Mouse (Mus musculus) embryonic facial prominence, embryonic 10.5 days (tissue): ENCODE data around the gene Stat2. TPM values are rescaled to one million over a fixed set of nuclear protein-coding genes. Genes with fewer than 3 reads are reported as not detected.
A peak's percentile ranks its signal among the peaks of the same experiment; 100 is the strongest.

ENCODE experiments used
- DNase-seq: peaks from one replicate; pipeline ENCODE4 v3.0.0-alpha.2; 2017; ENCODE audit warnings: low spot score
- H3K27ac ChIP-seq: fragments of 300-500 bp; sonication (generic); replicated peaks from 2 replicates; pipeline ENCODE4 v1.5.1; 2016; ENCODE audit warnings: mild to moderate bottlenecking
- H3K27me3 ChIP-seq: fragments of 300-500 bp; sonication (generic); replicated peaks from 2 replicates; pipeline ENCODE4 v1.6.1; 2016; ENCODE audit warnings: low read depth, mild to moderate bottlenecking; ENCODE audit not compliant: poor library complexity, severe bottlenecking
- H3K36me3 ChIP-seq: fragments of 300-500 bp; sonication (generic); replicated peaks from 2 replicates; pipeline ENCODE4 v1.6.1; 2016; ENCODE audit warnings: mild to moderate bottlenecking, moderate library complexity
- H3K4me1 ChIP-seq: fragments of 300-500 bp; sonication (generic); 2 replicates; pipeline ENCODE4 v1.6.1; 2016
- H3K4me3 ChIP-seq: fragments of 300-500 bp; sonication (generic); 2 replicates; pipeline ENCODE4 v1.5.1; 2016; ENCODE audit warnings: mild to moderate bottlenecking, moderate library complexity
- H3K9me3 ChIP-seq: fragments of 300-500 bp; sonication (generic); 2 replicates; pipeline ENCODE4 v1.6.1; 2016; ENCODE audit warnings: mild to moderate bottlenecking
- WGBS: fragments of 180-500 bp; shearing (Covaris S2); methylation state at CpG from one replicate; pipeline ENCODE4 v1.1.7; 2016; 5-methylcytosine and 5-hydroxymethylcytosine counted together
- polyA plus RNA-seq: library from polyadenylated mRNA; unstranded; fragments of >200 nt; fragmentation: Nextera tagmentation; extraction: Ambion mirVana; gene quantifications from 2 replicates; pipeline ENCODE4 v1.2.1, GENCODE M21; 2016

Gene Stat2
- 14.3 and 15.3 TPM in 2 replicates for polyA plus RNA-seq

DNA sequence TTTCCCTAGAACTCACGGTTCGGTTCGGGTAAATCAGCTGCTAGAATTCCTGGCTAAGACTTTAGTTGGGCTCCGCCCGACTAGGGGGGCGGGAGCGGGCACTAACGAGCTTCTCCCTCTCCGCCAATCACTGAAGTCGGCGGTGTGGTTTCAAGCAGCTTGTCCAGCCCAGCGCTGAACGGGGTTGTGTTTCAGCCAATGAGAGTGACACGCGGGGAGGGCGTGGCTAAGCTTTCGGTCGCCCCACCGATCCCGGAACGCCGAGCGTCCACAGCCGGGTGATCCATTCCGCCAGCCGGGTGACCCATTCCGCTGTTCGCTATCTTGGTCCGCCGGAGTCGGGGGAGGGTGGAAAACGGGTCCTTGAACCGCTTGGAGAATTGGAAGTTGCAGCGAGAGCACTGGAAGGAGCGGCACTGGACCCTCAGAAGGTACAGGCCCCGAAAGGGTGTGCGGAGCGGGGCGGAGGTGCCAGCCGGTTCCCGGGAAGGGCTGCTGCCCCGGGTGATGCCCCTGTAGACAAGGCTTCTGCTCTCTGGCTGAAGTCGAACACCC, at the start of gene Stat2:
Gene Stat2 (plus strand): TSS at position 273 of the 555 bp plus-strand sequence.
- WGBS = under 1% methylated on average over 43 of the region's 43 CpGs
- Histone ChIP-seq H3K4me3 (peak within 1 kb of the TSS; percentile 87), H3K27me3 (peaks cover 8% of the 10 kb centered on the region; the same call in 1 of the 2 replicates), H3K27ac (peak within 1 kb of the TSS; percentile 86), H3K4me1 (peaks cover 15% of the 10 kb centered on the region), H3K9me3 (no peaks in the 10 kb centered on the region), H3K36me3 (no peaks in the 10 kb centered on the region; the same call in 1 of the 2 replicates)
- DNase-seq = peak; percentile 97

DNA sequence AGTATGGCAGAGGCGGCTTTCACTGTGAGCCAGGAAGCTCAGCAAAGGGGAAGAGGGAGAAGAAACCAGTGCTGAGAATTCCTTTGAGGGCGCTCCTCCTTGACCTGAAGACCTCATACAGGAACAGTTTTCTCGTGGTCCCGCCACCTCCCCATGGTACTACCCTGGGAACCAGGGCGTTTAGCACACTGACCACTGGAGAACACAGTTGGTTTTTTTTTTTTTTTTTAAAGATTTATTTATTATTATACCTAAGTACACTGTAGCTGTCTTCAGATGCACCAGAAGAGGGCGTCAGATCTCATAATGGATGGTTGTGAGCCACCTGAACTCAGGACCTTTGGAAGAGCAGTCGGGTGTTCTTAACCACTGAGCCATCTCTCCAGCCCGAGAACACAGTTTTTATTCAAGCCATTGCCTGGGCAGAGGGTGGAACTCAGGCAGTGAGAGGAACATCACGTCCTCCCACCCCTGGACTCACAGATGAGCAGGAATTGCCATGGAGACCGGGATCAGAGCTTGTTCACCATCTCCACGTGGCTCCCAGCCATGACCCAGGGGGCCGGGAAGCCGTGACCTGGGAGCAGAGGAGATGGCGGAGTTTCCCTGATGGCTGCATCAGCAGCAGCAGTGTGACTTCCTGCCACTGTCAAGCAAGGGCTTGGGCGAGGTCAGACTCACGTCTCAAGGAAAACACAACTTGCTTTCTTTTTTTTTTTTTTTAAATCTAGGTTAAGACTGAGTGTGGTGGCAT, 48.6 kb upstream of the Stat2 start:
- Histone ChIP-seq H3K4me3 (no peak overlapping the region), H3K27me3 (no peaks in the 10 kb centered on the region), H3K27ac (no peak overlapping the region), H3K4me1 (peaks cover 26% of the 10 kb centered on the region), H3K36me3 (no peaks in the 10 kb centered on the region), H3K9me3 (no peaks in the 10 kb centered on the region)
- WGBS = 55% methylated on average over 16 of the region's 16 CpGs
- no peak for DNase-seq

DNA sequence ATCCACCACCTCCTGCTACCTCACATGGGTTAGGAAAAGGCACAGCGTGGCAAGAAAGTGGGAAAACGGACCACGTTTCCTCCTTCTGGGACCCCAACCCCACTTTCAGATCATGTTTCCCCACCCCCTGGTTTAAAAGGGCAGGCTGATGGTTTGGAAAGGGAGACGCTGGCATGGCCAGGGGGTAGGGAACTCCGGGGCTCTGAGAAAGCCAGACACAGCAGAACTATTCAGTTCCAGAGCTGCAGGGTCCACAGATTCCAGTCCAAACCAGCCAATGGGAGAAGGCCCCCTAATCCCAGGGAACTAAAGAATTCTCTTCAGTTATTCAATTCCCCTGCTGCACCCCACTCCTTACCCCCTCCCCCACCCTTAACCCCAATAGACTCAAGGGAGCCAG, 45.3 kb upstream of the Stat2 start:
- WGBS = 36% methylated on average over 5 of the region's 5 CpGs
- no peak overlapping the region for H3K4me3 ChIP-seq
- H3K4me1 ChIP-seq = peaks cover 26% of the 10 kb centered on the region

GRCm38 (mm10) chr10:128225538-128225937, 44.8 kb upstream of the Stat2 start, which contains the start of gene Mip:
TSS of gene Mip (plus strand) at chr10:128225838.
- Histone ChIP-seq H3K36me3 (no peaks in the 10 kb centered on the region), H3K9me3 (no peaks in the 10 kb centered on the region), H3K4me3 (peak within 1 kb of the TSS; percentile 29; the same call in 1 of the 2 replicates), H3K27ac (peak within 1 kb of the TSS; percentile 59), H3K27me3 (no peaks in the 10 kb centered on the region), H3K4me1 (peaks cover 31% of the 10 kb centered on the region)
- no peak for DNase-seq
- WGBS = 39% methylated on average over 4 of the region's 4 CpGs

More for the DNA sequence above, 45.3 kb upstream of the Stat2 start:
- Histone ChIP-seq H3K27me3 (no peaks in the 10 kb centered on the region), H3K36me3 (no peaks in the 10 kb centered on the region), H3K9me3 (no peaks in the 10 kb centered on the region), H3K27ac (peak overlapping the region; percentile 59; the same call in 1 of the 2 replicates)
- no peak for DNase-seq

DNA sequence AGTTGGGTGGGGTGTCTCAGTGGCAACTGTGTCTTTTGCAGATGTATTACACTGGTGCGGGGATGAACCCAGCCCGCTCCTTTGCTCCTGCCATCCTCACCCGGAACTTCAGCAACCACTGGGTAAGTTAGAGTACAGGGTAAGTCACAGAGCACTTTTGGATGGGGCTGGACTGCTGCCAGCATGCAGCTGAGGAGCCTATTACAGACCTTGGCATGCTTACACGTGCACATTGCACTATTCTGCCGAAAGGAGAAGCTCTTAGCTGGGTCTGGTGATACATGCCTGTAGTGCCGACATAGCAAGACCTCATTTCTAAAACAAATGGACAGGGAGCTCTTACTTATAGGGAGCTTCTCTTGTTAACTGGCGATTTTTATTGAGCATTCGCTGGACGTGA, 42.8 kb upstream of the Stat2 start:
- H3K4me1 ChIP-seq = peaks cover 35% of the 10 kb centered on the region
- H3K9me3 ChIP-seq = no peaks in the 10 kb centered on the region
- H3K36me3 ChIP-seq = no peaks in the 10 kb centered on the region
- no peak overlapping the region for H3K4me3 ChIP-seq
- no peaks in the 10 kb centered on the region for H3K27me3 ChIP-seq
- DNase-seq = no peak
- no peak overlapping the region for H3K27ac ChIP-seq
- 89% methylated on average over 9 of the region's 9 CpGs for WGBS

DNA sequence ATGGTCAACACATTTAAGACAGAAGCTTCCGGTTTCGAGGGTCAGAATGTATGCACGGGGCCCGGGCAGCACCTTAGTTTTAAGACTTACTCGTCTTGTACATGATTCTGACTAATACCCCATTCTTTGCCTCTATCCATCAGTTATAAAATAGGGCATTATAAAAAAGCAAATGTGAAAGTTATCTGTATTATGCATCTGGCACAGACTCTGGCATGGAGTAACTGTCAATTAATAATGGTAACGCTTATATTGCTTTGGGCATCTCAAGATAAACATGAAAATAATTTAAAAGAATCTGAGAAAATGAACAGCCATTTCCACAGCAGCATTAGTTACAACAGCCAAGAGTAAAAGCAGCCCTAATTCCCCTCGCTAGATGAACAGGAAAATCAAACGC, 42.4 kb upstream of the Stat2 start:
- Histone ChIP-seq H3K27ac (no peak overlapping the region), H3K4me1 (peaks cover 39% of the 10 kb centered on the region), H3K27me3 (no peaks in the 10 kb centered on the region), H3K4me3 (no peak overlapping the region), H3K36me3 (no peaks in the 10 kb centered on the region), H3K9me3 (no peaks in the 10 kb centered on the region)
- WGBS = 93% methylated on average over 8 of the region's 8 CpGs
- DNase-seq = no peak

DNA sequence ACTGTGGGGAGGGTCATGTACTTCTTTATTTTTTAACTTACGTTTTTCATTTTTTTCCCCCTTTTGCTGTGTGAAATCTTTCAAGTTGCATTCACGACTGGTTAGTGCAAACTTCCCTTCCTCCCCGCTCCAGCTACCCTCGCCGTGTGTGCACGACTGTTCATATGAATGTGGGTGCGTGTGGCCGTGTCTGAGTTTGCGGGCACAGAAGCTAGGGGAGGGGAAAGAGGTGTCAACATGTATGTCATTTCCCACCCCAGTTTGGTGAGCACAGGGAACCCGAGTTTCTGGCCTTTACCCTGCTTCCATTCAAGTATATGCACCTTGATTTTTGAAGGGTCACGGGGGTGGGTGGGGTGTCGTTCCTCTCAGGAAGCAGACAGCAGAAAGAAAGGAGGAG, 39.8 kb upstream of the Stat2 start:
- Histone ChIP-seq H3K27ac (peak overlapping the region; percentile 100), H3K4me1 (peaks cover 45% of the 10 kb centered on the region), H3K36me3 (peaks cover 16% of the 10 kb centered on the region), H3K9me3 (no peaks in the 10 kb centered on the region), H3K4me3 (peak overlapping the region; percentile 92), H3K27me3 (no peaks in the 10 kb centered on the region)
- WGBS = 74% methylated on average over 12 of the region's 12 CpGs
- no peak for DNase-seq

GRCm38 (mm10) chr10:128231146-128231545, 39.2 kb upstream of the Stat2 start:
- peak overlapping the region; percentile 92 for H3K4me3 ChIP-seq

GRCm38 (mm10) chr10:128231697-128232419, 38.5 kb upstream of the Stat2 start, which contains the start of gene Timeless:
TSS of gene Timeless (plus strand) at chr10:128232065.
- Histone ChIP-seq H3K4me1 (peaks cover 44% of the 10 kb centered on the region), H3K4me3 (peak within 1 kb of the TSS; percentile 92), H3K27me3 (no peaks in the 10 kb centered on the region), H3K36me3 (peaks cover 21% of the 10 kb centered on the region), H3K27ac (peak within 1 kb of the TSS; percentile 100), H3K9me3 (no peaks in the 10 kb centered on the region)
- WGBS = under 1% methylated on average over 58 of the region's 58 CpGs
- peak; percentile 90 for DNase-seq

More at GRCm38 (mm10) chr10:128231146-128231545, 39.2 kb upstream of the Stat2 start:
- H3K9me3 ChIP-seq = no peaks in the 10 kb centered on the region
- no peak for DNase-seq
- H3K27me3 ChIP-seq = no peaks in the 10 kb centered on the region
- WGBS = 21% methylated on average over 5 of the region's 5 CpGs
- peak overlapping the region; percentile 100 for H3K27ac ChIP-seq
- peaks cover 45% of the 10 kb centered on the region for H3K4me1 ChIP-seq
- H3K36me3 ChIP-seq = peaks cover 19% of the 10 kb centered on the region

GRCm38 (mm10) chr10:128232420-128232985, 37.9 kb upstream of the Stat2 start:
- Histone ChIP-seq H3K36me3 (peaks cover 25% of the 10 kb centered on the region), H3K4me3 (peak overlapping the region; percentile 92), H3K4me1 (peaks cover 45% of the 10 kb centered on the region), H3K27ac (peak overlapping the region; percentile 100), H3K9me3 (no peaks in the 10 kb centered on the region), H3K27me3 (no peaks in the 10 kb centered on the region)
- WGBS = under 1% methylated on average over 14 of the region's 14 CpGs
- peak; percentile 67 for DNase-seq

GRCm38 (mm10) chr10:128236321-128236720, 34.0 kb upstream of the Stat2 start:
- H3K4me3 ChIP-seq = 0 out of 2 replicates have a peak overlapping the region, but pooled peaks have one; percentile 5
- no peaks in the 10 kb centered on the region for H3K9me3 ChIP-seq
- peaks cover 61% of the 10 kb centered on the region for H3K36me3 ChIP-seq
- no peak for DNase-seq
- WGBS = 61% methylated on average over 4 of the region's 4 CpGs
- H3K4me1 ChIP-seq = peaks cover 40% of the 10 kb centered on the region
- H3K27me3 ChIP-seq = no peaks in the 10 kb centered on the region
- H3K27ac ChIP-seq = 0 out of 2 replicates have a peak overlapping the region, but pooled peaks have one; percentile 48
